Mouse (Mus musculus): ENCODE measurements around the gene Copz1. TPM values are rescaled to one million over a fixed set of nuclear protein-coding genes. Genes with fewer than 3 reads are reported as not detected.
"Not testable (repeated sequence)": the region's sequence is repeated elsewhere in the genome, so short reads cannot be mapped to it uniquely, and the experiment has no call there.

Gene Copz1
- total RNA-seq, 2 experiments from 2014 or later = 102 to 105 TPM

DNA sequence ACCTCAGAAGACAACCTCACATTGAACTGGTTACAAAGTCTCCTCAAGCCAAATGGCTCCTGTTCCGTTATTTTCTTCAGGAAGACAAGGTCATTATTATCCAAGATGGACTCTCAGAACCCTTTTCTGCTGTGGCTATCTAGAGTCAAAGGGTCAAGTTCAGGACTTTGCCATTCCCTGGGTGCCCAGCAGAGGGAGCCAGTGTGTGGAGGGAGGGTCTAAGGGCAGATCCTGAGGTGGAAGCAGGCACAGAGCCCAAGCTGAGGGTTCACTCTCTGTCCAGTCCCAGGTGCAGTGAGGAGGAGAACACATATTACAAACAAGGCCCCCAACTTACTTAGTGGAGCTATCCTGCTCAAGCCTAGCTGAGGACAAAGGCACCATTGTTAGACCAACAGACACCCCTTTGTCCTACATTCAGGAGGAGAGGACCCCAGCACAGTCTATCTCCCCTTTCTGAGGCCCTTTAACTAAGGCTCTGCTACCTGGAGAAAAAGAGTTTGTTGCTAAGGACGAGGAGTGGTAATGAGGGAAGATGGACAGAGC lies 22.2 kb upstream of the Copz1 start:
- DNase-seq (ENCODE audit: low spot score in 2 of 2) = peak in 1 of 2 experiments; percentile 37

DNA sequence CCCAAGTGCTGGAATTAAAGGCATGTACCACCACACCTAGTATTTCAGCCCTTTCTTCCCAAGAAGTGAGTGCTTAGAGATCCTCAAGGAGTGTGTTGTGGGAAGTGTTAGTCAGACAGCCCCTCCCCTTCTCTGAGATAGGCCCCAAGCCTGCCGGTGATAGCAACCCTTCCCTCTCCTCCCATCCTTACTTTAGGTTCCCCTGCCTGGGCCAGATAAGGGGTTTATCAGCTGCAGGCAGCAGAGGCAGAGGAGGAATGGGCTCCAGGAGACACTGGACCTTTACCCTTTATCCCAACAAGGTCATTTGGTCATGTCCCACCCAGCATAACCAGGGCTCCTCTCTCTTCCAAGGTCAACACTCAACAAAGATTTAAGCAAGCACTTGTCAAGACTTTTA lies 20.9 kb upstream of the Copz1 start:
- no peak for DNase-seq (ENCODE audit: low spot score in 2 of 2)

DNA sequence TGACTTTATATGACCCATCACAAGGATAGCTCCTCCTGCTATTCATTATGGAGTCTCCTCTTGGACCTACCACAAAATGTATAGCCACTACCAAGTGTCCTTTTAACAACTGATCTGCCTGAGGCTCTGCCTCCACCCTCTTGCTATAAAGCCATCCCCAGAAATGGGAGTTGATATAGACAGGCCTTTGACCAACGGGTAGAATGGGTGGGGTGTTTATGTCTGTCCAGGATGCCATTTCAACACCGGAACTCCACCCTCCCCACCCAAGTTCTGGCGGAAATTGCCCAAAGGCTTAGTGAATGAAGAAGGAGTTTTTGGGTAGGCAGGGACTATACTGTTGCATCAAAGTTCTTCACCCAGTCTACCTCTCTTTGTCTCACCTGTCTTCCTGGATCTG lies 19.9 kb upstream of the Copz1 start:
- DNase-seq (ENCODE audit: low spot score in 2 of 2) = no peak

GRCm38 (mm10) chr15:103253352-103253751 lies 19.2 kb upstream of the Copz1 start:
- no peak for DNase-seq (ENCODE audit: low spot score in 2 of 2)

DNA sequence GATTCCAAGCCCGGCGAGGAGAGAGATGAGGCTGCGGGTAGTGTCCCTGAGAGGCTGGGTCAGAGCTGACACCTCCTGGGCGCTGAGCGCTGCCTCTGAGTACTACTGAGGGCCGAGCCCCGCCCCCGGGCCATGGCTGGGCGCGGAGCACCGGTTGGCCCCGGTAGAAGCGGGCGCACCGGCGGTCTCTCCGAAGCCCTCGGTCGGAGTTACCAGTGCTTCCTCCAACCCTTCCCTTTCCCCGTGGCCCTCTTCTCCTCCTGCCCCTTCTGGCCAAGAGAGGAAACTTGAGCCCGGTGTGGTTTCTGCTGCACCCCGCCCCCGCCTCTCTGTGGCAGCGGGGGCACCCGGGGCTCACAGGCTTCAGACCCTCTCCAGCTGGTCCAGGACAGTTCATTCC lies 17.3 kb upstream of the Copz1 start:
- no peak for DNase-seq (ENCODE audit: low spot score in 2 of 2)

- no peak for DNase-seq (ENCODE audit: low spot score in 2 of 2)
These were observed 16.1 kb upstream of the Copz1 start for GRCm38 (mm10) chr15:103256210-103256986.

GRCm38 (mm10) chr15:103257790-103258728 lies 14.5 kb upstream of the Copz1 start, which contains the start of gene Nfe2:
Gene Nfe2, minus strand, starts transcription at chr15:103258403.
- no peak for DNase-seq (ENCODE audit: low spot score in 2 of 2)

GRCm38 (mm10) chr15:103259162-103259561 lies 13.4 kb upstream of the Copz1 start:
- DNase-seq (ENCODE audit: low spot score in 2 of 2) = no peak

GRCm38 (mm10) chr15:103259989-103260388 lies 12.5 kb upstream of the Copz1 start:
- no peak for DNase-seq (ENCODE audit: low spot score in 2 of 2)

DNA sequence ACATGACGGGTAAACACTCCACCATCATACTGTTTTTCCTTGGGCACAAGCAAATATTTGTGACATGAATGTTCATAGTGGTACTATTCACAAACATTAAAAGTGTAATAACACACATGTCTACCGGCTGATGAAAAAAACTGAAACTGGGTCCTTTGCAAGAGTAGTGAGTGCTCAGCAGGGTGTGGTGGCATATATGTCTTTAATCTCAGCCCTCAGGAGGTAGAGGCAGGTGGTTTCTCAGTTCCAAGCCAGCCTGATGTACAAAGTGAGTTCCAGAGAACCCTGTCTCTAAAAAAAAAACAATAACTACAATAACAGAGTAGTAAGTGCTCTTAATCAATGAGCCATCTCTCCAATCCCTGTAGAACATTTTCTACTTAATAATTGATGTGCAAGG lies 7.7 kb upstream of the Copz1 start:
- no peak for DNase-seq (ENCODE audit: low spot score in 2 of 2)

DNA sequence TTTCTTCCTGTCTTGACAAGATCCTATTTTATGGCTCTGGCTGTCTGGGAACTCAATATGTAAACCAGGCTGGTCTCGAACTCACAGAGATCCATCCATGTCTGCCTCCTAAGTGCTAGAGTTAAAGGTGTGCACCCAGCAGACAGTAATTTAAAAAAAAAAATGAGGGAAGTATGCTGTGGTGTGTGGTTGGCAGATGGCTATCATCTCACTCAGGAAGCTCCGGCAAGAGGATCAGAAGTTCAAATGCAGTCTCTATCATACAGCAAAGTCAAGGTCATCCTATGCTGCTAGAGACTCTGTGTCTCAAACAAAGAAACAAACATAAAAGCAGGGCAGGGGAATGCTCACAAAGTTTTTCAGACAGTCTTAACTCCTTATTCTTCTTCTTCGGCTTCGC lies 3.6 kb upstream of the Copz1 start:
- DNase-seq (ENCODE audit: low spot score in 2 of 2) = no peak

GRCm38 (mm10) chr15:103275943-103276342 lies 3.4 kb downstream of the Copz1 start:
- DNase-seq (ENCODE audit: low spot score in 2 of 2) = not testable (repeated sequence)

GRCm38 (mm10) chr15:103277949-103278348 lies 5.4 kb downstream of the Copz1 start:
- no peak for DNase-seq (ENCODE audit: low spot score in 2 of 2)

DNA sequence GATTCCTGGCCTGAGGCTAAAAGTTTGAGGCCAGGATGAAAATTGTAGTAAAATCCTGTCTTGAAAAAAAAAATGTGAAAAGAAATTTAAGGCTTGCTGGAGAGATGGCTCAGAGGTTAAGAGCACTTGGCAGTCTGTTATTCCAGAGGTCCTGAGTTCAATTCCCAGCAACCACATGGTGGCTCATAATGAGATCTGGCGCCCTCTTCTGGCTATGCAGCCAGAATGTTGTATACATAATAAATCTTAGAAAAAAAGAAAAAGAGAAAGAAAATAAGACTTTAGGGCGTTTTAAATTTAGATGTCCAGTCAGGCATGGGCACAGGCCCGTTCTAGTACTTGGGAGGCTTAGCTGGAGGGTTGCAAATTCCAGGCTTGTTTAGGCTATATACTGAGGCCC lies 7.2 kb downstream of the Copz1 start:
- no peak for DNase-seq (ENCODE audit: low spot score in 2 of 2)

- DNase-seq (ENCODE audit: low spot score in 2 of 2) = no peak
These were observed 8.4 kb downstream of the Copz1 start for GRCm38 (mm10) chr15:103280817-103281464.

GRCm38 (mm10) chr15:103281465-103282205 lies 9.1 kb downstream of the Copz1 start:
- DNase-seq (ENCODE audit: low spot score in 2 of 2) = no peak

GRCm38 (mm10) chr15:103284066-103284465 lies 11.6 kb downstream of the Copz1 start:
- DNase-seq (ENCODE audit: low spot score in 2 of 2) = peak in 1 of 2 experiments; percentile 36

DNA sequence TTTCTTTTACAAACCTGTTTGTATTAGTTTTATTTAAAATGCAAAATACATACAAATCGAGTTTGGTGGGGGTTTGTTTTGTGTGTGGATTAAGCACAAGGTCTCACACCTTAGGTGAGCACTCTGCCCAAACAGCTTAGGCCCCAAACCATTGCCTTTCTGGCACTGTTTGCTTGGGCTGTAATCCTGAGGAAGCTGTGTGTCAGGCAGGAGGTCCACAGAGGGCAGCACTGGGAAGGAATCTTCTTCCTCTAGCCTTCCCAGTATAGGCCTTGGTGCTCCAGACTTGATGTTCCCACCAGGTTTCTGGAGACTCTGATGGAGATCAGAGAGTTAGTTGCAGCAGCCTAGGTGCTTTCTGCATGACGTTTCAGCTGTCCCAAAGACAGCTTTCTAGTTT lies 12.1 kb downstream of the Copz1 start:
- DNase-seq (ENCODE audit: low spot score in 2 of 2) = no peak

DNA sequence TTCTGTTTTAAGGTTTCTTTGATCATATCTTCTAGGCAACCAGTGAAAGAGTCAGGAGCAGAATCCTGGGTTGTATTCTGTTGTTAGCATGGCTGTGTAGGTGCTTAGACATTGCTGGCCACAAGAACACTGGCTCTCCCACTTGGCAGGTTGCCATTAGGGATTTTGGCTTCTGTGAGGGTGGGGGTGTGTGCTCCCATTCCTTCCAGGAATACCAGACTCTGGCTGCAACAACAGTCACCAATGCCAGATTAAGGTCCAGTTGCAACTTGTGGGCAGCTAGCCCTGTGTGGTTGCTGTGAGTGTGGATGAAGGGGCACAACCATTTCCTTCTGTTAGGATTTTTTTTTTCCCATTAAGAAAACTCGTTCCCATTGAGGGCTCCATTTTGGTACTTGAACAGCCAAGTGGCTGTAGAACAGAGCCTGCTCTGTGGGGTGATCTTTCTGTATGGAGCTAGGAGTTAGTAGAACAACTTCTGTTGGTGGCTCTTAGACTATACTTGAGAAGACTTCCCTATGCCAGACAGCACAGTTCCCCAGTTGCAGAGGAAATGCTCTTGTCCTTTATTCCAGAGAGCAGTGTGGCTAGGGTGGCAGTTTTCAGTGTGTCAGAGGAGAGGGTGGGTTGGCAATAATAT lies 13.4 kb downstream of the Copz1 start:
- DNase-seq (ENCODE audit: low spot score in 2 of 2) = peak in 1 of 2 experiments; percentile 79

DNA sequence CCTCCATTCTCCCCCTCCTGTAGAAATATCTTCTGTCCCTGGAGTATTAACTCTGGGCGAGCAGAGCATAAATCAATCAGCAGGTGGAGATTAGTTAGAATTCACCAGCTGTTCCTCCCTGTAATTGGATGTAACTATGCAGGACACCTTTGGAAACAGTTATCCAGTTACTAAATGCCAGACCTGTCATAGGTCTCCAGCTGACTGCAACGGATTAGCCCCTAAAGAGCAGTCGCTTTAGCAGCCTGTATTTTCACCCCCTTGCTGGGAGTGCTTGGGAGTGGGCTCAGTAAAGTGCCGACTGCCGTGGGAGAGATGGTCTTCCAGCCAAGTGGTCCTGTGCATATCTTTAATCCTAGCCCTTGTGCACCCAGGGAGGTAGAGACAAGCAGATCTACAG lies 17.1 kb downstream of the Copz1 start:
- DNase-seq (ENCODE audit: low spot score in 2 of 2) = no peak
